Mouse (Mus musculus) testis, adult 2 months (tissue): ENCODE measurements at regions not wholly inside any gene's neighbourhood (a gene's known extent, or its start where the extent isn't known, plus 50 kb on each side); places are given as distances from the start of the nearest gene placed in this dataset.

Source experiments
- CTCF ChIP-seq: fragments of 200-500 bp; IDR thresholded peaks from 2 replicates; pipeline ENCODE4 v1.5.1; 2012; ENCODE audit warnings: low read depth, mild to moderate bottlenecking, inconsistent platforms, low read length, moderate library complexity; ENCODE audit not compliant: control insufficient read depth, insufficient read depth, insufficient replicate concordance
- POLR2A ChIP-seq: fragments of 200-500 bp; IDR thresholded peaks from 2 replicates; pipeline ENCODE4 v1.6.1; 2012; ENCODE audit warnings: low read depth, mild to moderate bottlenecking, inconsistent platforms, low read length, moderate library complexity; ENCODE audit not compliant: control insufficient read depth

DNA sequence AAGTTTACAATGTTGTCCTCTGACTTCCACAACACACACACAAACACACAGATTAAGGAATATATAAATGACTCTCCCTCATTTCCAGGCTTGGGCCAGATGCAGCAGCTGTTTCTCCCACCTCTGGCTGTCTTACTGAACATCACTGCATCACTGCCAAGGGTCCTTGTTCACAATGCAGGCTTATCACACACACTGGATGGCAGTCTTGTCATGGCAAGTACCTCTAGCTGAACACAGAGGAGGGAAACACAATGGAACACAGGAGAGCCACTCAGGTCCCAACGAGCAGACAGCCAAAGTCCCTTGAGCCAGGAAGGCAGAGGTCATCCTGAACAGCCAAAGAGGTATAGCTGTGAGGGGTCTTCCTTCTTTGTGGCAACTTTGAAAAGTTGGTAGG is 91.5 kb upstream of the Bach2 start:
- TF ChIP-seq CTCF (no peak), POLR2A (no peak)
